Mouse (Mus musculus): ENCODE measurements at regions not wholly inside any gene's neighbourhood (a gene's known extent, or its start where the extent isn't known, plus 50 kb on each side); places are given as distances from the start of the nearest gene placed in this dataset.

- no peaks in the 10 kb centered on the region for H3K4me1 ChIP-seq (replicated peaks; ENCODE audit: control insufficient read depth, insufficient read depth)
- DNase-seq (ENCODE audit: low spot score) (no peak), ATAC-seq (ENCODE audit: low FRiP score, low TSS enrichment) (no peak)
- 55% methylated on average over 2 of the region's 2 CpGs for WGBS
- no peak overlapping the region for H3K9ac ChIP-seq (ENCODE audit: low read length)
- no peak overlapping the region for H3K4me2 ChIP-seq (replicated peaks; ENCODE audit: low read depth)
- no peak overlapping the region for H3K27ac ChIP-seq (replicated peaks)
- H3K36me3 ChIP-seq (ENCODE audit: control insufficient read depth, insufficient read depth, low read length): no peaks in the 10 kb centered on the region
- TF ChIP-seq CTCF (IDR thresholded peaks at IDR 0.05; ENCODE audit: low read depth) (no peak), EP300 (optimal IDR thresholded peaks at IDR 0.05) (no peak)
- no peaks in the 10 kb centered on the region for H3K9me3 ChIP-seq (ENCODE audit: control insufficient read depth, low read length)
- H3K27me3 ChIP-seq (ENCODE audit: control insufficient read depth, insufficient read depth, low read length): no peaks in the 10 kb centered on the region
- H3K4me3 ChIP-seq (ENCODE audit: low read depth, low read length): no peak overlapping the region
Observed at GRCm38 (mm10) chr15:56199336-56199735, 1278.1 kb downstream of the Slc22a22 start.

GRCm38 (mm10) chr15:56197425-56198201 lies 1279.8 kb downstream of the Slc22a22 start:
- no peak overlapping the region for H3K9ac ChIP-seq (ENCODE audit: low read length)
- ATAC-seq (ENCODE audit: low FRiP score, low TSS enrichment) (no peak), DNase-seq (ENCODE audit: low spot score) (no peak)
- no peak overlapping the region for H3K27ac ChIP-seq (replicated peaks)
- H3K4me3 ChIP-seq (ENCODE audit: low read depth, low read length): no peak overlapping the region
- H3K27me3 ChIP-seq (ENCODE audit: control insufficient read depth, insufficient read depth, low read length): no peaks in the 10 kb centered on the region
- H3K4me2 ChIP-seq (replicated peaks; ENCODE audit: low read depth): no peak overlapping the region
- no peaks in the 10 kb centered on the region for H3K36me3 ChIP-seq (ENCODE audit: control insufficient read depth, insufficient read depth, low read length)
- WGBS: 29% methylated on average over 1 of the region's 1 CpGs
- no peaks in the 10 kb centered on the region for H3K4me1 ChIP-seq (replicated peaks; ENCODE audit: control insufficient read depth, insufficient read depth)
- TF ChIP-seq CTCF (IDR thresholded peaks at IDR 0.05; ENCODE audit: low read depth): no peak
- no peak for TF ChIP-seq EP300 (optimal IDR thresholded peaks at IDR 0.05)
- no peaks in the 10 kb centered on the region for H3K9me3 ChIP-seq (ENCODE audit: control insufficient read depth, low read length)

- DNase-seq (ENCODE audit: low spot score) (no peak), ATAC-seq (ENCODE audit: low FRiP score, low TSS enrichment) (no peak)
- TF ChIP-seq EP300 (optimal IDR thresholded peaks at IDR 0.05): no peak
- TF ChIP-seq CTCF (IDR thresholded peaks at IDR 0.05; ENCODE audit: low read depth): no peak
- Histone ChIP-seq H3K27me3 (ENCODE audit: control insufficient read depth, insufficient read depth, low read length) (no peaks in the 10 kb centered on the region), H3K4me2 (replicated peaks; ENCODE audit: low read depth) (no peak overlapping the region), H3K9me3 (ENCODE audit: control insufficient read depth, low read length) (no peaks in the 10 kb centered on the region), H3K9ac (ENCODE audit: low read length) (no peak overlapping the region), H3K4me3 (ENCODE audit: low read depth, low read length) (no peak overlapping the region), H3K36me3 (ENCODE audit: control insufficient read depth, insufficient read depth, low read length) (no peaks in the 10 kb centered on the region), H3K27ac (replicated peaks) (no peak overlapping the region), H3K4me1 (replicated peaks; ENCODE audit: control insufficient read depth, insufficient read depth) (no peaks in the 10 kb centered on the region)
- 71% methylated on average over 6 of the region's 6 CpGs for WGBS
Observed at GRCm38 (mm10) chr15:56166236-56166635, 1311.2 kb downstream of the Slc22a22 start.

GRCm38 (mm10) chr15:56158726-56159125 lies 1318.7 kb downstream of the Slc22a22 start:
- no peaks in the 10 kb centered on the region for H3K27me3 ChIP-seq (ENCODE audit: control insufficient read depth, insufficient read depth, low read length)
- H3K27ac ChIP-seq (replicated peaks): no peak overlapping the region
- H3K4me1 ChIP-seq (replicated peaks; ENCODE audit: control insufficient read depth, insufficient read depth): no peaks in the 10 kb centered on the region
- ATAC-seq (ENCODE audit: low FRiP score, low TSS enrichment): no peak
- no peak for TF ChIP-seq CTCF (IDR thresholded peaks at IDR 0.05; ENCODE audit: low read depth)
- TF ChIP-seq EP300 (optimal IDR thresholded peaks at IDR 0.05): no peak
- H3K4me2 ChIP-seq (replicated peaks; ENCODE audit: low read depth): no peak overlapping the region
- no peak overlapping the region for H3K4me3 ChIP-seq (ENCODE audit: low read depth, low read length)
- no peak overlapping the region for H3K9ac ChIP-seq (ENCODE audit: low read length)
- H3K36me3 ChIP-seq (ENCODE audit: control insufficient read depth, insufficient read depth, low read length): no peaks in the 10 kb centered on the region
- no peak for DNase-seq (ENCODE audit: low spot score)
- no peaks in the 10 kb centered on the region for H3K9me3 ChIP-seq (ENCODE audit: control insufficient read depth, low read length)
- 49% methylated on average over 2 of the region's 2 CpGs for WGBS

GRCm38 (mm10) chr15:56139451-56139850 lies 1338.0 kb downstream of the Slc22a22 start:
- TF ChIP-seq EP300 (optimal IDR thresholded peaks at IDR 0.05) (no peak), CTCF (IDR thresholded peaks at IDR 0.05; ENCODE audit: low read depth) (no peak)
- no peak overlapping the region for H3K4me2 ChIP-seq (replicated peaks; ENCODE audit: low read depth)
- WGBS: 77% methylated on average over 3 of the region's 3 CpGs
- no peaks in the 10 kb centered on the region for H3K4me1 ChIP-seq (replicated peaks; ENCODE audit: control insufficient read depth, insufficient read depth)
- ATAC-seq (ENCODE audit: low FRiP score, low TSS enrichment): no peak
- H3K27ac ChIP-seq (replicated peaks): no peak overlapping the region
- H3K27me3 ChIP-seq (ENCODE audit: control insufficient read depth, insufficient read depth, low read length): no peaks in the 10 kb centered on the region
- no peaks in the 10 kb centered on the region for H3K9me3 ChIP-seq (ENCODE audit: control insufficient read depth, low read length)
- no peaks in the 10 kb centered on the region for H3K36me3 ChIP-seq (ENCODE audit: control insufficient read depth, insufficient read depth, low read length)
- no peak overlapping the region for H3K4me3 ChIP-seq (ENCODE audit: low read depth, low read length)
- no peak overlapping the region for H3K9ac ChIP-seq (ENCODE audit: low read length)
- no peak for DNase-seq (ENCODE audit: low spot score)

GRCm38 (mm10) chr15:56136420-56136970 lies 1340.9 kb downstream of the Slc22a22 start:
- ATAC-seq (ENCODE audit: low FRiP score, low TSS enrichment) (no peak), DNase-seq (ENCODE audit: low spot score) (no peak)
- no peak overlapping the region for H3K9ac ChIP-seq (ENCODE audit: low read length)
- H3K4me3 ChIP-seq (ENCODE audit: low read depth, low read length): no peak overlapping the region
- H3K27me3 ChIP-seq (ENCODE audit: control insufficient read depth, insufficient read depth, low read length): no peaks in the 10 kb centered on the region
- WGBS: 84% methylated on average over 7 of the region's 7 CpGs
- no peak overlapping the region for H3K4me2 ChIP-seq (replicated peaks; ENCODE audit: low read depth)
- TF ChIP-seq CTCF (IDR thresholded peaks at IDR 0.05; ENCODE audit: low read depth) (no peak), EP300 (optimal IDR thresholded peaks at IDR 0.05) (no peak)
- no peak overlapping the region for H3K27ac ChIP-seq (replicated peaks)
- no peaks in the 10 kb centered on the region for H3K36me3 ChIP-seq (ENCODE audit: control insufficient read depth, insufficient read depth, low read length)
- no peaks in the 10 kb centered on the region for H3K4me1 ChIP-seq (replicated peaks; ENCODE audit: control insufficient read depth, insufficient read depth)
- H3K9me3 ChIP-seq (ENCODE audit: control insufficient read depth, low read length): no peaks in the 10 kb centered on the region

Data from stomach, postnatal 0 days (tissue).